Mouse (Mus musculus): ENCODE measurements around the gene Ccng1.

Ccng1 gene

DNA sequence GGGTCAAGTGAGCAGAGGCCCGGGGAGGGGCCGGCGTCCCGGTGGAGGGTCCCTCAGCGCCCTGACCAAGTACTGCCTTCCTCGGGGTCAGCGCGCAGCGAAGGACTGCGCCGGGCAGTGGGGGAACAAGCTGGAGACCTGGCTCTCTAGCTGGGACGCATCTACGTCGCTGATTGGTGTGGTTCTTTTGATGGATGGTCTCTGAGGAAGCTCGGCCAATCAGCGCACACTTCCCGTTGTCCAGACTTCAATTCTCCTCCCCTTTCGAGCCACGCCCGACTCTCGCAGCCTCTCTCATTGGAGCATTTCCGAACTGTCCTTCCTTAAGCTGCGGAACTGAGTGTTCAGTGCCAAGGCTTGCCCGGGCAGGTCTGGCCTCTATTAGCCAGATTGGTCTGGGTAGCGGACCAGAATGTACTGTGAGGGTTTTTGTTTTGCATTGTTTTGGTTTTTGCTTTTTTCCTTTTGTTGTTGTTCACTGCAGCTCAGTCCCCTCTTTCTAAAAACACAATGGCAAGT, at the start of gene Ccng1:
Ccng1 (minus strand) TSS at position 203 of the 519 bp plus-strand sequence.
- peak; percentile 95 for DNase-seq (ENCODE audit: inconsistent ontology term)

DNA sequence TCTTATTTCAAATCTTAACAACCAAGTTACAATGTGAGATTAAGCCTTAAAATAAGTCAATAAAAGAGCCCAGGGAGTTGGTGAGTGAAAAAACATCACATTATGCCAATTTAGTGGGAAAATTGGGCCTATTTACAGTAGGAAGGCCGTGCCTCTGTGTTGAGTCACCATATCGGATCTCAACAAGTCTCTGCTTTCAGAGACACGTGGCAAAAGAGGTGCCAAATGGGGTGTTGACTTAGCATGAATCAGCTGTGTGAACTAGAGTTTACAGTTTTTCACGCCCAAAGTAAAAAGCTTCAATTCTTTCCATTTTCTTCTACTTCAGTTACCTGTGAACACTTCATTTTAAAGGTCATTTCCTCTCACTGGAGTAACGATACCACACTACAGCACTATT, 35.2 kb upstream of the Ccng1 start:
- peak; percentile 88 for DNase-seq (ENCODE audit: inconsistent ontology term)

DNA sequence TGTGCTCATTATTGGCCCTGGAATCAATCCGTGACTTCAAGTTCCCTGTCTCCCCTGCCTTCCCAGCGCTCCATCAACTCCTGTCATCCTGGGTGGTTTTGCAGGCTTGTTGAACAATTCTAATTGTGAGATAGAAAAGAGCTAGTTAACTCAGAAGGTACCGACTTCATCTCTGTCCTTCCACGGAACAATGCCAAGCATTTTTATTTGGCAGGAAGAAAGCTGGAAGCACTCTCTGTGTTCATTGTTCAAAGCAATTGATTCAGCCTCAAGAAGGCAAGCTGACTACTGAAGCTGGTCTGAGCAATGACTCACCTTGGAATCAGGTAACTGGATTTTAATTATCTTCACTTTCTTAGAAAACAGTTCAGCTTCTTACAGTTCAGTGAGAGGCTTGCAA, 34.6 kb upstream of the Ccng1 start:
- DNase-seq (ENCODE audit: inconsistent ontology term): peak; percentile 92

DNA sequence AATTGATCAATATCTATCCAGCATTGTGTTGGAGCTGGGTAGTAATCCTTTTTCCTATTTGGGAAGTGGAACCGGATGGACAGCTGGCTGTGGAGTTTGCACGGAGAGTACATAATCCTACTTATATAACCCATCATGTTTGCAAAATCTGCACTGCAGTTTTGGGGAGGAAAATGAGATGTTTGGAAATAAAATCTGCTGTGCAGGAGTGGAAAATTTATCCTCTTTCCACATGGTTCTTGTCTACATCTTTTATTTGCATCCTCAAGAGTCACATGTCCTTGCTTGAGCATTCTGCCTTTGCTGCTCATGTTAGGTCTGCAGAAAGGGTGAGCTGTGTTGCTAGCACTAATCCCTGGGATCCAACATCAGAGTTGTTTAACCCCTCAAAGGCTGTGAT, 31.8 kb upstream of the Ccng1 start:
- DNase-seq (ENCODE audit: inconsistent ontology term): no peak

DNA sequence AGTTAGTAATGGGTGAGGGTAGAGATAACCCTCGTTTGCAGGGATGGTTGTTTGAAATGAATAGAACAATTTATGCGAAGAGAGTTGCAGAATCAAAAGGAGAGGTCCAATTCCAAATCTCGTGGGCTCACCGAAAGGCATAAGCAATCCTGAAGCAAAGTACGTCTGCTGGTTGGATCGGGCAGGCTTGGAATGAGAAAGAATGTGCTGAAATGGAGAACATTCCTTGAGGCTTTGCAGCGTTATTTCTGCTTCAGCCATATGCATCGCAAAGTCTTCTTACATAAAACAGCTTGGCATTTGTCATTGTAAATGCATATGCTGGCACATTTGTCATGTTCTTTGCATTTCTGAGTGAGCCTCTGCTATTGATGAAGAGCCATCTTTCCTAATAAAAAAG, 29.2 kb upstream of the Ccng1 start:
- DNase-seq (ENCODE audit: inconsistent ontology term): no peak

DNA sequence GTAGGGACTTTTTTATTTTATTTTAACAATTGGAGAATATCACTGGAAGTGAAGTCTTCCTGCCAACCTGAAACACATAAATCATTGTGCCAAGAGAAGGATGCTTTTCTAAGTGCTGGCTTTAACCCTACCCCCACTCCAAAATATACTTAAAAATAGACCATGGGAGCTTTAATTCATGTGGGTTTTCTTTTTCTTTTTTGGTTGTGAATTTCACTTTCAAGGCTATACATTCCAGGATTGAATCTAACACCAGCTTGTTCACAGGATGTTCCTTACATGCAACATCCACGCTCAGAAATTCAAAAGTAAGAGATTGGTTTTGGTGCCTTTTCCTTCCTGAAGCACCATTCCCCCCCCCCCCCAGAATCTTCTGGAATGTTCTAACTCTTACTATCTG, 28.2 kb upstream of the Ccng1 start:
- DNase-seq (ENCODE audit: inconsistent ontology term): no peak

DNA sequence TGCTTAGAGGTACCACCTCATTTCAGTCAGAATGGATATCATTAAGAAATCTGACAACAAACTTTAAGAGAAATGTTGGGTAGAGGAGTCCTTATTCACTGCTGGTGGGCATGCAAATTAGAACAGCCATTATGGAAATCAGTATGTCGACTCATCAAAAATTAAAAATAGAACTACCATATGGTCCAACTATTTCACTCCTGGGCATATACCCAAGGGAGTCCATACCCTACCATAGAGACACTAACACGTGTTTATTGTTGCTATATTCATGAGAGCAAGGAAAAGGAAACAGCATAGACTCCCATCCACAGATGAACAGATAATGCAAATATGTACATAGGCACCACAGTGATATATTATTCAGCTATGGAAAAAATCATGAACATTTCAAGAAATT, 26.7 kb upstream of the Ccng1 start:
- DNase-seq (ENCODE audit: inconsistent ontology term): no peak

DNA sequence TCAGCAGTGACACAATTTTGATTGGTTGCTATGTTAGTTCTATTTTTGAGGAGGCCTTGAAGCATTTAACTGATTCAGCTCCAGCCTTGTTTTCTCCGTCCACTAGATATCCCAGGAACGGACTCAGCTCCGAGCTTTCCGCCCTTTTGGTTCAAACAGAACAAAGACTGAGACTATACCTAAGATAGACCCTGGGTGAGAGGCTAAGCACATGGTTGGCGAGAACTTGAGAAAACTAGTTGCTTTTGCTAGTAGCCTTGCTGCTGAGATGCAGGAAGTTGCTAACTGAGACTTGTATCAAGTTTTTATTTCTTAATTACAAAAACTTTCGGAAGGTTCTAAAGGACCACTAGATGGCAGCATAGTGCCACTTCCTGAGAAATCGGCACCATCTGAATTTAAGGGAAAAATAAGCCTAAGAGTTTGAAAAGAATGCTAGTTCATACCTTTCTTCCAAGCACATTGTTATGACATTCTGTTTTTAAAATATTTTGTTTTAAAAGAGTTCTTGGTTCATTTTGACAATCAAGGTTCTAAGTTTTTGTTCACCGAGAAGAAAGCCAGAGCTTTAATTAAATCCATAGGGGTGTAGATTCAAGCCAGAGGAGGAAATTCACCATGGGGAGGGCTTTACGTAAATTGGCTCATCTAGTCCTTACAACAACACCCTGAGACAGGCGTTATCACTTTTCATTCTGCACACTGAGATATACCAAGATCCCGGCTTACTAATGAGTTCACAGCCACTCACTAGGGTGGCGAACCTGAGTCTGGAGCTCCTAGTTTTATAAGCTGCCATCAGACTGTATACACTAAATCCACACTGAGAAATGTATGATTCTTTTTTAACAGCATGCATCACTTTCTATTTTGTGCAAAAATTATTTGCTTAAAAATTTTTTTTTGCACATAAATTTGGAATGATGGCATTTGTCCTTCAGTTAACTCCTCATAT, 20.5 kb upstream of the Ccng1 start:
- peak; percentile 29 for DNase-seq (ENCODE audit: inconsistent ontology term)

DNA sequence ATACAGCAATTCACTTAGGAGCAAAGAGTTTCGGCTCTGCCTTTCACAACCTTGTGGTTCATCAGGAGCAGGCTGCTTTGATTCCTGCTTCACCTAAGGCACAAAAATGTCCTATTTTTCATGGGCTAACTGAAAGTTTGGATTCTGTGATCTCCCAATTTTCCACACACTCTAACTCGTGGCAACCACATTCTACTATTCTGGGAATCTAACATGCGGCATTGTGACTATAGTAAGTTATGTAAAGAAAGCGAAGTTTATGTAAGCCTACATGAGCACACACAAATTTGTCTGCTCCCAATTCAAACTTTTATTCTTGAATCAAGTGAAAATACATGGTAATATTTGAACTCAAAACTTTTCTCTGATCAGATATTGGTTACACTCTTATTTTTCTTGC, 9.6 kb upstream of the Ccng1 start:
- no peak for DNase-seq (ENCODE audit: inconsistent ontology term)

DNA sequence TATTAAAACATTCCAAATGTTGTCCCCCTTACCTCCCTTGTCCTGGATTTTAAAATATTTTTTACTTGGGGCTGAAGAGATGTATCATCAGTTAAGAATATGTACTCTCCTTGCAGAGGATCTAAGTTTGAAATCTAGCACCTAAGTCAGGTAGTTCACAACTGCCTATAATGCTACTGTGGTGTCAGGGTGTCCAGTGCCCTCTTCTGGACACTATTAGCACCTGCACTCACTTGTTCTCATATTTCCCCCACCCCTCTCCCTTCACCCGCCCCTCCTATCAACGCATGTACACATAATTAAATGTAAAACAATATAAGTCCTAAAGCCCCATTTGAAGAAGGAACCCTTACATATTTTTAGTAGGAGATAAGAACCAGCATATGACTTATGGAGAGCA, 8.3 kb upstream of the Ccng1 start:
- no peak for DNase-seq (ENCODE audit: inconsistent ontology term)

DNA sequence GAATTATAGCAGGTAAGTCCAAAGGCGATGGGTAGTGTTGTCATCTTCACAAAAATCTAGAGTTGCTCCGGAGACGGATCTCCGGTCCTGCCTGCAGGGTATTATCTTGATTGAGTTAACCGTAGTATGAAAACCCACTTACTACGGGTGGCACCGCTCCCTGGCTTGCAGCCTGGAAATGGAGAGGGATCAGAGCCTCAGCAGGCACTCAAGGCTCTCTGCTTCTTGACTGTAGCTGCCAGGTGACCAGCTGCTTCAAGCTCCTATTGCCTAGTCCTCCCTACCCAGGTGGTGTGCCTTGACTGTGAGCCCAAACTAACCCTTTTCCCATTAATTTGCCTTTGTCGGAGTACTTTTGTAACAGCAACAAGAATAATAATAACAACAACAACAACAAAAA, 4.8 kb upstream of the Ccng1 start:
- DNase-seq (ENCODE audit: inconsistent ontology term): no peak

DNA sequence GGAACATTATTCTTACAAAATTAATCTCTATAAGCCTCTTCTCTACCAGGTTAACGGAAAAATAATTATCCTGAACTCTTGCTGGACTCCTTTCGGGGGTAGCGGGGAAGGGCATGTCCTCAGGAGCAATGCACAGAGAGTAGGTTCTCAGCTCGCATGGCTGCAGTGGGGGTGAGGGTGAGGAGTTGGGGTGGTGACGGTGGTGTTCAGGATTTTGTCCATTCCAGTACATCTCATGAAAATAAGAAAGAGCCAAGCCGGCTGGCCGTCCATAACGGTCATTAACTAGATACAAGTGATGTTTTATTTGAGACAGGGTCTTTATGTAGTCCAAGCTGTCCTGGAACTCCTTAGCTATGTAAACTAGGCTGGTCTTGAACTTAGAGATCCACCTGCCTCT, 857 bp upstream of the Ccng1 start:
- no peak for DNase-seq (ENCODE audit: inconsistent ontology term)

DNA sequence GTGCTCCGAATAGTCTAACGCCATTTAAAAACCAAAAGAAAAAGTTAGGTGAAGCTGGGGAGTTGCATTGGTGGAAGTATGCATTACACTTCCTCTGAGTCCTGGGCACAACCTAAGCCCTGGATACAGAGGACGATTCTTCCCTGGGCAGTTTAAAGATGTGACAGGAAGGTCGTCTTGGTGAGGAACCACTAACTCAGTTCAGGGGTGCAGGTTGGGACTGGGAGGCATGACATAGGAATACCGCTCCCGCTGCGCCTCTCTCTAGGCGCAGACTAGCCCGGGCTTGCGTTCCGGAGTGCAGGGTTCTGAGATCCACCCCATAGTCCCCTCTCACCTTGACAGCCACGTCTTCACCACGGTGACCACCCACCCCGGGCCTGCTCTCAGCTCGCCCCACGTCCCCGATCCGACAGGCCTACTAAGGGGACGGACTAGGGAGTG, 425 bp downstream of the Ccng1 start:
- DNase-seq (ENCODE audit: inconsistent ontology term): no peak

DNA sequence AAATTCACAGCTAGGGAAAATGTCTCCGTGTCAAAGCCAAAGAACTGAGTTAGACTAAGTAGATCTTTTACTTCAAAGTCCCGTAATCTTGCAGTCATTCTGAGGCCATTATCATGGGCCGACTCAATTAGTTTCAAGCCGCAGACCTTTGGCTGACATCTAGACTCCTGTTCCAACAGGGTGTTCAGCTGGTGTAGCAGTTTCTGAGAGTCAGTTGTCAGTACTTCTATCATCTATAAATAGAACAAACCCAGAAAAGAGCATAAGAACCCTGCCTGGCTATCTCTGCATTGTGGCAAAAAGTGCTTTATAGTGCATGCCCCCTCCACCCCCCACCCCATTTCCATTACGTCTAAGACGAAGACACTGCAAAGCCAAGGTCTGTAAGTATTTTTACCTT, 1.3 kb downstream of the Ccng1 start:
- DNase-seq (ENCODE audit: inconsistent ontology term): peak; percentile 28

DNA sequence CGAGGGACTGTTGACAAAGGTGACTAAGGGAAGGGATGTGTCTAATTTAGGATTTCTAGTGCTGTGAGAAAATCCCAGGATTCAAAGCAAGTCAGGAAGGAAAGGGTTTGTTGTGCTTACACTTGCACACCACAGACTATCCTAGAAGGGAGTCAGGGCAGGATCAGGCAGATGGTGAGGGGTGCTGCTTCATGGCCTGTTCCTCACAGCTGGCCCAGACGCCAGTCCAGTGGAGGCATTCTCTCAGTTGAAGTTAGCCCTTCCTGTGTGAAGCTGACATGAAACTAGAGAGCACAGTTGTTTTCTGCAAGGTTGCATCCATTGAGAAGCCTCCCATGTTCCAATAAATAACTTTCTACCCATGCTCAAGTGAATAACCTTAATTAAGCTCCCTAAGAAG, 7.4 kb downstream of the Ccng1 start:
- no peak for DNase-seq (ENCODE audit: inconsistent ontology term)

DNA sequence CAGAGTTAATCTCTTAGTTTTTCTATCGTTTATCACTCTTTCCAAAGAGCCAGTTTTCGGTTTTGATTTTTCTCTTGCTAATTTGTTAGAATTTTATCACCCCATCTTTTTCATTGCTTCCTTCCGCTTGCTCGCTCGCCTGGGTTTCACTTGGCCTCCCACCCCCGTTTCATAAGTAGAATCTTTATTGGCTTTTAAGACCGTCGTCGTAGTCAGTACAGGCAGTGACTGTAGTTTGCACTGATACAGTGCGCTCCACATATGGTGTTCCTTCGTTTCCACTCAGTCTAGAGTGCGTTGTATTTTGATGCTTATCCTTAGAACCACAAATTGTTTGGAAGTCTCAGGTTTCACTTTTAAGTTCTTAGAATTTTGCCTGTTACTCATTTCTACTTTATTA, 8.8 kb downstream of the Ccng1 start:
- DNase-seq (ENCODE audit: inconsistent ontology term): no peak

DNA sequence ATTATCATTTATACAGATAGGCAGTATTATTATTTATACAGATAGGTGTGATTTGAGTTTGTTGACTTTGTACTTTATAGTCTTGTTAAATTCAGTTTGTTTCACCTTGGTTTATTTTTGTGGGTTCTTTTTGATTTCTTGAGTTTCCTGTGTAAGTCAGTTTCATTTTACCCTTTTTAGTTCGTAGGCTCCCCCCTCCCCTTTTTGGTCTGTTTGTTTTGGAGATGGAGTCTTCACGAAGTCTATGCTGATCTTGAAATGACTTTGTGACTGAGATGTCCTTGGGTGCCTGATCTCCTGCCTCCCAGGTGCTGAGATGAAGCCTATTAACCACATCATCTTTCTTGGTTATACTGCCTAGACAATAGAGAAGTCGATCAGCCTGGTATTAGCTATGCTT, 10.8 kb downstream of the Ccng1 start:
- DNase-seq (ENCODE audit: inconsistent ontology term): no peak

DNA sequence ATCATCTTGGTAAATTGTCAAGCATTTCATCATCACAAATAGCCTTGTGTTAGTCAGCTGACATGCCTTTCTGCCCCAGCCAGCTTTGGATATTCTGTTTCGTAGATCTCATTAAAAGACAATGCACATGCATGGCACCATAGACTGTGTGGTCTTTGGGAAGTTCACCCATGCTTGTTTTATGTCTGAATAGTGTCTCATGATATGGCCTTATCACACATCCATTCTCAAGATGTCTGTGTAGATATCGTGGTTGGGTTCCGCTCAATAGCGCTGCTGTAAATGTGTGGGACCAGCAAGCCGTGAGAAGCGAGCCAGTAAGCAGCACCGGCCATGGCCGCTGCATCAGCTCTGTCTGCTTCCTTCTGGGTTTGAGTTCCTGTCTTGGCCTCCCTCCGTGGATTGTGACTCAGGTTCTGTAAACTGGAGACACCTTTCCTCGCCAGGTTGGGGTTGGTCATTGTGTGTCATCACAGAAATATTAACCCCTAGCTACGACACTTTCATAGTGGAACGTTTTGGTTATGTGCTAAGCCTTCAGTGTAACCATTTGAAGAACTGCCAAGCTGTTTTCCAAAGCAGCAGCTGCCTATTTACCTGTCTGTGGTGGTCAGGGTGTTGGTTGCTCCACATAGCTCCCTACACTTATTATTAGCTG, 13.4 kb downstream of the Ccng1 start:
- DNase-seq (ENCODE audit: inconsistent ontology term): no peak

DNA sequence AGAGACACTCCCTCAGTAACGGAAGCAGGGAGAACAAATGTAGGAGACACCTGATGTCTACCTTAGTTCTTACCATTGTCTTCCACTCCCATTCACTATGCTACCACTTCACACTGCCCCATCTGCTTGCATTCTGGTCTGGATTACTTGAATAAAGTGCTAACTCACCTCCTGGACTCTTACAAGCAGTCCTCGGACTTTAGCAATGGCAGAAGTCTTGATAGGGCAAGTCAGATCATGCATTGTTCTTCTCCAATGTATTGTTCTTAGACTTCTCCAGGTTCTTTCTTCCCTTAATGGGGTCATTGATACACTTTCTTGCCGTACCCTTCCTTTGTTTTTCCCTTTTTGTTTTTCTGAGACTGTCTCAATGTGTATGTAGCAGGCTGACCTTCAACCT, 17.7 kb downstream of the Ccng1 start:
- DNase-seq (ENCODE audit: inconsistent ontology term): no peak

DNA sequence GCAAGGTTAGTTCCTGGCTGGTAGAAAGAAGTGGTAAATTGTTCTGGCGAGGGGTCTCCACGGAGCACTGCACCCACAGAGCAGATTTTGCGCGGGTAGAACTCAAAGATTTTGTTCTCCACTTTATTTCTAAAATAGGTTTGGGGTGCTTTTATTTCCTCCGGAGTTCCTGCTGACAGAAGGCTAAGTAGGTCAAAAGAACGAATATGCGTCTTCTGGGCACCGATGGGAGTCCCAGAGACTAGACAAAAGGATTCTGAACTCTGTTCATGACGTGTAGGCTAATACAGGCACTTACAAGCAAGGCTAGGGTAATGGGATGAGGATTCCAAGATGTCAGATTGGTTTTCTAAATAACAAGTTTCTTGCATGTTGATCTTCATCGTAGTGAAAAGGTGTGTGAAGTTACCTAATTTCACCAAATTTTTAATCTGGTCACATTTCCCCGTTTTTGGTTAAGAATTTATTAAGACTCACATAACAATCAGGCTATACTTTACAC, 20.8 kb downstream of the Ccng1 start:
- no peak for DNase-seq (ENCODE audit: inconsistent ontology term)

DNA sequence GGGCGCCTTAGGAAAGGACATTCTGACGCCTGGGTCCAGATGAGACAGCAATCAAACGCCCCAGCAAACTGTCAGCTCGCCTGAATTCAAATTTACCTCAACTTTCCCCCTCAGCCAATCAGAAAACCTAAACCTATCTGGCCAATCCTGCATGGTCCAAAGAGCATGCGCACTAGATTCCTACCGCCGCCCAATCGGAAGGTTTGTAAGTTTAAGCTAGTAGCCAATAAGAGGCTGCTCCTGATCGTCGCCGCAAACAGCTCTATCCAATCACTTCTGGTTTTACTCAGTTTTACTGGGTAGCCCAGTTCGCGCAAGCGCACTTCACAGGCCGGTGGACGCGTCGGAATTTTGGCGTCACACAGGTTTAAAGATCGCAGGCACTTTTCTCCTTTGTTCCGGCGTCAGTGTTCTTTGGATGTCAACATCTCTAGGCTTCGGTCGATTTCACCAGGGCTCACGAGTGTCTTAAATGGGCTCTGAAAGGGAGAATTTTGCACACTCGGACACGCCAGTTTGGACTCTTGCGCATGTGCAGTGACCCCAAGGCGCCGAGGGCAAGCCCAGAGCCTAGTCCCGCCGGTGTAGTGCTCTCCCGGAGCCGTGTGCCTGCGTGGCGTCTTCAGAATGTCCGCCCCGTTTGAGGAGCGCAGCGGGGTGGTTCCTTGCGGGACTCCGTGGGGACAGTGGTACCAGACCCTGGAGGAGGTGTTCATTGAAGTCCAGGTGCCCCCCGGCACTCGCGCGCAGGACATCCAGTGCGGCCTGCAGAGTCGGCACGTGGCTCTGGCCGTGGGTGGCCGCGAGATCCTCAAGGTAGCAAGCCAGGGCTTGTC, 21.6 kb downstream of the Ccng1 start, which contains the start of the genes Hmmr and Nudcd2:
Hmmr (minus strand) TSS at position 84 of the 836 bp plus-strand sequence.
Nudcd2 (plus strand) TSS at position 329 of the 836 bp plus-strand sequence.
- peak; percentile 95 for DNase-seq (ENCODE audit: inconsistent ontology term)

DNA sequence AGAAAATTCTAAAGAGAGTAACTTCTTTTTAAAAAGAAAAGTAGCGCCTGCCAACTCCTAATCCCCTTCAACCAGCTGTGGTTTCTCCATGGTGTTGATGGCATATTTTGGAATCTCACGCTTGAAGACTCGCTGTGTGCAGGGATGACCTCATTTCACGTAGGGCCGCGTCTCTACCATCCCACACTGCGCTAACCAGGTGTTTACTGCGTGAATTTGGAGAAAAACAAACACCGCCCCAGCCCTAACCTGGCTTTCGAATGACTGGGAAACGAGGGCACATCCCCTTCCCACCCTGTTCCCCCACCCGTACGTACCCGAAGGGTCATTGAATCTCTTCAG, 22.1 kb downstream of the Ccng1 start:
- DNase-seq (ENCODE audit: inconsistent ontology term): no peak

All from Muller cell, postnatal 12 days (primary cell).